Mouse (Mus musculus): ENCODE results near the gene Tmem161a.

The Tmem161a gene

GRCm38 (mm10) chr8:70172043-70172681 lies at the start of gene Tmem161a:
Gene Tmem161a, plus strand, starts transcription at chr8:70172356.
- peak; percentile 87 to 90 for DNase-seq (ENCODE audit: low spot score in 2 of 2)

GRCm38 (mm10) chr8:70122863-70123262 lies 49.3 kb upstream of the Tmem161a start:
- no peak for DNase-seq (ENCODE audit: low spot score in 2 of 2)

- no peak for DNase-seq (ENCODE audit: low spot score in 2 of 2)
These were observed 47.2 kb upstream of the Tmem161a start for GRCm38 (mm10) chr8:70124992-70125391.

- peak in 1 of 2 experiments; percentile 59 for DNase-seq (ENCODE audit: low spot score in 2 of 2)
These were observed 43.7 kb upstream of the Tmem161a start for GRCm38 (mm10) chr8:70128435-70128834.

- peak; percentile 63 to 80 for DNase-seq (ENCODE audit: low spot score in 2 of 2)
These were observed 42.7 kb upstream of the Tmem161a start for GRCm38 (mm10) chr8:70129309-70129952.

- no peak for DNase-seq (ENCODE audit: low spot score in 2 of 2)
These were observed 42.1 kb upstream of the Tmem161a start for GRCm38 (mm10) chr8:70130066-70130465.

- peak; percentile 57 to 78 for DNase-seq (ENCODE audit: low spot score in 2 of 2)
These were observed 40.8 kb upstream of the Tmem161a start, which contains the start of gene Nr2c2ap for GRCm38 (mm10) chr8:70131166-70131883. Gene Nr2c2ap, plus strand, starts transcription at chr8:70131333.

GRCm38 (mm10) chr8:70134086-70134485 lies 38.1 kb upstream of the Tmem161a start:
- DNase-seq (ENCODE audit: low spot score in 2 of 2): no peak

GRCm38 (mm10) chr8:70134931-70135330 lies 37.2 kb upstream of the Tmem161a start:
- no peak for DNase-seq (ENCODE audit: low spot score in 2 of 2)

GRCm38 (mm10) chr8:70136591-70136990 lies 35.6 kb upstream of the Tmem161a start:
- no peak for DNase-seq (ENCODE audit: low spot score in 2 of 2)

GRCm38 (mm10) chr8:70137890-70138289 lies 34.3 kb upstream of the Tmem161a start:
- DNase-seq (ENCODE audit: low spot score in 2 of 2): no peak

- peak; percentile 97 to 98 for DNase-seq (ENCODE audit: low spot score in 2 of 2)
These were observed 32.9 kb upstream of the Tmem161a start, which contains the start of the genes Rfxank, Borcs8 and Mef2b for GRCm38 (mm10) chr8:70139026-70139857. Gene Rfxank, minus strand, starts transcription at chr8:70139154. Gene Borcs8, plus strand, starts transcription at chr8:70139499. Gene Mef2b, plus strand, starts transcription at chr8:70139711.

GRCm38 (mm10) chr8:70139981-70140380 lies 32.2 kb upstream of the Tmem161a start:
- DNase-seq (ENCODE audit: low spot score in 2 of 2): no peak

- DNase-seq (ENCODE audit: low spot score in 2 of 2): no peak
These were observed 24.2 kb upstream of the Tmem161a start for GRCm38 (mm10) chr8:70147678-70148607.

- no peak for DNase-seq (ENCODE audit: low spot score in 2 of 2)
These were observed 22.0 kb upstream of the Tmem161a start for GRCm38 (mm10) chr8:70150158-70150557.

GRCm38 (mm10) chr8:70152537-70153257 lies 19.5 kb upstream of the Tmem161a start:
- DNase-seq (ENCODE audit: low spot score in 2 of 2): peak in 1 of 2 experiments; percentile 66

- DNase-seq (ENCODE audit: low spot score in 2 of 2): no peak
These were observed 14.8 kb upstream of the Tmem161a start for GRCm38 (mm10) chr8:70157240-70157800.

GRCm38 (mm10) chr8:70158069-70158853 lies 13.9 kb upstream of the Tmem161a start:
- DNase-seq (ENCODE audit: low spot score in 2 of 2): peak; percentile 47 to 59

GRCm38 (mm10) chr8:70159211-70159610 lies 12.9 kb upstream of the Tmem161a start:
- DNase-seq (ENCODE audit: low spot score in 2 of 2): no peak
